Mouse (Mus musculus) layer of hippocampus, postnatal 10 days (tissue): ENCODE results near the gene Tnpo3. TPM values are rescaled to one million over a fixed set of nuclear protein-coding genes. Genes with fewer than 3 reads are reported as not detected.

Experiments used
- DNase-seq, 2 experiments: peaks; one replicate each; pipeline ENCODE4 v3.0.0; 2021; ENCODE audit warnings: low spot score in 2 of 2
- total RNA-seq, 2 experiments: library from RNA; stranded (reverse); gene quantifications; 2 replicates each; pipeline ENCODE4 v1.2.3; 2021

Gene Tnpo3
- total RNA-seq, 2 experiments from 2014 or later, result 71.5 to 72.2 TPM

DNA sequence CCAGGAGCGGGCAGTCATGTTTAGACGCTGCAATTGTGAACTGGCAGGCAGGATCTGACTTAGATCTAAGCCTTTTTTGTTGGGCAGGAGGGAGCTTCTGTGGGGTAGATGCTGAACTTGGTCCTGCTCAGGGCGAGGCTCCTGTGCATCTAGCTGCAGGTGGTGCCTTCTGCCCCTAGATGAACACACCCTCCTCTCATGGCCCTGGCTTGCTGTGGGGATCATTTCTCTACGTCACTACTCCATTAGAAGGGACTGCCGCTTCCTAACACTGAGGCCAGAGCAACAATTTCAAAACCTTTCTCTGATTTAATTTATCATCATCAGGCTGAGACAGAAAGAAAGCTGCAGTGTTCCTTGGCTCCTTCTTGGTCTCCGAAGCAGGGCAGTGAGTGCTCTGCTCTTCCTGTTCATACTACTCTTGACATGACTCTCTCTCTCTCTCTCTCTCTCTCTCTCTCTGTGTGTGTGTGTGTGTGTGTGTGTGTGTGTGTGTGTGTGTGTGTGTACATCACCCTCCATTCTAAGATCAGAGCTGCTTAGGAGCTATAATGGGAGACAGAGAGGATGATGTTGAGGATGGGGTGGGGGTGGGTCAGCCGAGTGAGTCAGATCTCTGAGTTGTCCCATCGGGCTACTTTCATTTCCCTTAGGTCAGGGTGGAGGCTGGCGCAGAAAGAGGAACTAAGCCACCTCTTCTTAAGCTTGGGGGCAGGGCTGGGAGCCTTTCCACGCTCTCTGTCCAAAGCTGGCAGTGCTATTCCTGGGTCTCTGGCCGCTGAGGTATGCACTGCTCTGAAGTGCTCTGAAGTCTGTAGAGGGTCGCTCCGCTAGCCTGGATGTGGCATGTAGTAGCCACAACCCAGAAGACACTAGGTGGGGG is 80.9 kb downstream of the Tnpo3 start:
- no peak for DNase-seq

DNA sequence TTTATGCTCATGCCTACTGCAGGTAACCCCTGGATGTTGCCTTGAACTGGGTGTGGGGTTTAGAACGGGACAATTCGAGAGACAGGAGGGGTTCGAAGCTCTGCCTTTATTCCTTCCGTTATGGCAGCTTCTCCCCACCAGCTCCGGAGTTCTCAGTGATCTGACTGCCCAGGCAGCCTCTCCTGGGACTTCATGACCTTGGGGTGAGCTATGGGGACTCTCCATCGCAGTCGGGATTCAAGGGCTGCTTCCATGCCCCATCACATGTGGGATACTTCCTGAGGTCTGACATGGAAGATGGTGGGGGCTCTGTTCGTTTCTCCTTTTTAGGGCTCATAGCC is 81.6 kb downstream of the Tnpo3 start:
- DNase-seq, result no peak

DNA sequence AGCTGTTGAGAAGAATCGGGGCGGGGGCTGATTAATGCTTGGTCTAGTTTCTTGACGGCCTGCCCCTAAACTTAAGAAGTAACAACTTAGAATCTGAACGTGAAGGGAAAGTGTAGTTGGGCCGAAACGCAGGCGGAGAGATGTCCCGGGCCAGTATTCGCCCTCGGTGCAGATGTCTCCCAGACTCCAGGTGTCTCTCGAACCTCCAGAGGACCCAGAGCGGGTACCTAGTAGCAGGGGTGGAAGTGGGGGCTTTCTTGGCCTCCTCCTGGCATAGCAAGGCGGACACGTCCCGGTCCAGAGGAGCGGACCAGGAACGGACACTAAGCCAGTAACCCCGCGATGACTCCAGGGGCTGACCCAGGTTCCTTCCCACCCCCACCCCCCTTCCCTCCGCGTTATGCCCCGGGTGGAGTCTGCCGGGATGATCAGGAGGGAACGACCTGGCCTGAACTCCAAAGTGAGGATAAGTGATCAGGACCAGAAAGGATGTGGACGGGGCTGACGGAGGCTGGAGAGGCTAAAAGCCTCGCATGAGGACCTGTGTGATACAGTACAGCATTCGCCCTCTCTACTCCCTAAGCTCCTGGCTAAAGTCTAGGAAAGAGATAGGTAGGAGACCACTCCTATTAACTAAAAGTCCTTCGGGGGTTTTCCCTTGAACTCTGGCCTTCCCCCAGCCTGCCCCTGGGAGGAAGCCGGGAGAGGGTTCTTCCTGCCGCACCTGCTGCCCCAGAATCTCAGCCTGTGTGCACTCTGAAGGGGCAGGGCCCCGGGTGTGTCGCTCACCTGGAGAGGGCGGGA is 82.1 kb downstream of the Tnpo3 start:
- DNase-seq, result no peak

DNA sequence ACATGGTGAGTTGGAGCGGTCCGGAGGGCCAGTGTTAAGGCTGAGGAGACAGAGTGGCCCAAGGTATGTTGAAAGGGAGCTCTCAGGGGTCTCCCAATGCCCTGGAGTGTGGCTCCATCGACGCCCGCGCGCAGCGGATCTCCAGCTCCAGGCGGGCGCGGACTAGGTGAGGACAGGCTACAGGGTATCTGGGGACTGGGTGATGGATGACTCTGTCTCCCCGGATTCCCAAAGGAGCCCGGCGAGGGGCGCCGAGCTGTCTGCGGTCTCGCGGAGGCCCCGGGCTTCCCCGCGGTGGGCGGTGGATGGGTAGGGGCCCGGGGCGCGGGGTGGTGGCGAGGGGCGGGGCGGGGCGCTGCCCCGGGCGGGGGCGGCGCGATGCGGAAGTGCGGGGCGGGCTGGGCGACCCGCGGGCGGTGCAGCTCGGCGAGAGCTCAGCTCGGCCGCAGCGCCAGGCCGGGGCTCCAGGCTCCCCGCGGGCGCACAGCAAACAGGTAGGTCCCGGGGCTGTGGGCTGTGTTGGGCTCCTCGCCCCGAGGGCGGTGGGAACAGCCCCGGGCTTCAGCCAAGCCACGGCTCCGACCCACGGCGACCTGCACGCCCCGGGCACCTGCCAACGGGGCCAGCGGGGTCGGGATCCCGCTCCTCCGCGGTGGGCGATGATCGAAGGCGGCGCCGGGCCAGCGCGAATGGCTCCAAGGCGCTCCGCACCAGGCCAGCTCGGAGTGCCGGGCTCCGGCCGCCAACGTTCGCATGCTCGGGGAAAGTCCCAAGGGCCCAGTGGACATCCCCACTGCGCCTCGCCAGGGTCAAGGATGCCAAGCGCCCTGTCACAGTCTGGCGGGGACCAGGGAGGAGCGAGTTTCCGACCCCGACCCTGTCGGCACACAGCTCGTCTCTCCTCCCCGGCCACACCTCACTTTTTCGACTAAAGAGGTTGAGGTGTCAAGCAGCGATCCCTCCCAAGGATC is 83.1 kb downstream of the Tnpo3 start, which contains the start of gene Irf5:
Irf5 (plus strand) TSS at position 345 of the 971 bp plus-strand sequence.
- no peak for DNase-seq

DNA sequence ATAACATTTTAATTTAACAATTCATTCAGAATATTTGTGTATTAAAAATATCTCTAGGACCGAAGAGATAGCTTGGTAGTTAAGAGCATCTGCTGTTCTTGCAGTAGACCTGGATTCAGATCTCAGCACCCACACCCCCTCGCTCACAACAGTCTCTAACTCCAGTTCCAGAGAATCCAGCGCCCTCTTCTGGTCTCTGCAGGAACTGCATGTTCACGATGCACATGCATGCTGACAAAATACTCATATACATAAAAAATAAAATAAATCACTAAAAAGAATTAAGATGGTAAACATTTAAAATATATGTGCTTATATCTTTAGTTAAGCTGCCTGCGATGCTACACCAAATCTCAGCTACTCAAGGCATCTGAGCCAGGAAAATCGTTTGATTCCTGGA is 84.4 kb downstream of the Tnpo3 start:
- no peak for DNase-seq

DNA sequence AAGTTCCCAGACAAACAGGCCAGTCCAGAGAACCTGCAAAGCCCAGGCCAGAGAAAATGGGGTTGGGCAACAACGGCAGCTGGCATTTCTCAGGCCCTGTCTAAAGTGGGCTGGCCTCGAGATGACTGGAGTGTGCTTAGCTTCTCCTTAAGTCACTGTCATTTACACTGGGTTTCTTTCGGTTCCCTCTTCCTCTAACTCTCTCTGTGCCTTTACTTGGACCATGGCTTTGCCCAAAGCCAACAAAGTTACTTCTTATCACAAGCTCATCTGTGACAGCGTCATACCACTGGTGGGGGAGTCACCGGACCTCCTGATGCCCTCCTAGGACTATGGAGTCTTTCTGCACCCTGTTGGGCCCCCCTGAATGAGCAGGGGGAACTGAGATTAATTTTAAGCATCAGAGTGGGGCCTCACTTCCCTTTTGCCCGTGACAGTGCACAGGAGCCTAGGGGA is 85.6 kb downstream of the Tnpo3 start:
- no peak for DNase-seq

DNA sequence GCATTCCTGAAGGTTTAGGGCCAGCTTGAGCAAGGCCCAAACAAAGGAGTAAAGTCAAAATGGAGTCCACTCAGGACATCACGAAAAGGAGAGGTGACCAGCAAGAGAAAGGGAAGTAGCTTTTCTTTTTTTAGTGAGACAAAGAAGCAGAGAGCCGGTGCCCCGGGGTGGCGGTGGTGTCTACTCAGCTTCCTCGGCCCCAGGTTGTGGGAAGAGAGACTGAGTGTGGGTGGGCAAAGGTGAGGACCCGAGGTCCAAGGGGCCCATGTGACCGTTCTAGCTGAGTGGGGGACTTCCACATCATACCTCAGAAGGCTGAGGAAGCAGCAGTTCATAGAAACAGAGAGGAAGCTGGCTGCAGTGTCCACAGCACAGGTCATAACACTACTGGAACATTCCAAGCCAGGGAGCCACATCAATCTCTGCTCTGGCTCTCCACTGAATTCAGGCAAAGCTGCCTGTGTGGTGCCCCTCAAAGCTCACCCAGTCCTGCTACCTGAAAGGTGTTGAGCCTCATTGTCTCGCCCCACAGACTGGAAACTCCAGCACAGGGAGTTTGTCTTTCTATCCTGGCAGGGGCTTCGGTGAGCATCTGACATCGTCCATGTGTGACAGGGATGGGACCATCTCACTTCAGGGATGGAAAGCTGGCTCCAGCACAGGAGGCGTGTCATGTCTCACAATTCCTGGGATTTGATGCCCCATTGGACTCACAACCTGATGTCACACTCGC is 86.2 kb downstream of the Tnpo3 start:
- DNase-seq, result no peak

DNA sequence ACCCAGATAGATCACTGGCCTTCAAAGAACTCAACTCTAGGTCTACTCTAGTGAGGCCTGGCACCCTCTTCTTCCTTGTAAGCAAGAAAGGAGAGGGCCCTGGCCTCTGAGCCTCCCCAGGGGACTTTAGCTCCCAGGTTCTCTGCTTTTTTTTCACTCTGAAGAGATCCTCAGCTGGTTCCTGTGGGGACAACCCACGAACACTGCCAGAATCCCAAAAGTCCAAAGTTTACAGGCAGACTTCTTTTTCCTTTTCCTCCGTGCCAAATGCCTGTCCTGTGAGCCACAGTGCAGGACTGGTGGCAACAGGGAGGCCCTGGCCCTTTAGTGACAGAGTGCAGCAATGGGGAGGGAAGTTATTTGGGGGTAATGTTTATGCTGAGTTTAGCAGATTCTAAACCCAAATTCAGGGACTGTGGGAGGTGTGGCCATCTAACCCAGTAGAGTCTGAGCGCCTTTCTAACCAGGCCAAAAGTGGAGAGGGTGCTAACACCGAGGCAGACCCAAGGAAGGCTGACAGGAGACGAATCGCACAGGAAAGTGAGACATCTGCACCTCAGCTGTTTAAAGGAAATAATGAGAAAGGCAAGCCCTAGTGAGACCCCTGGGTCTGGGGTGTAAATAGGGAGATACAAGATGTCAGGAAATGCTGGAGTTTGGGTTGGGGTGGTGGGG is 86.9 kb downstream of the Tnpo3 start:
- DNase-seq, result no peak

DNA sequence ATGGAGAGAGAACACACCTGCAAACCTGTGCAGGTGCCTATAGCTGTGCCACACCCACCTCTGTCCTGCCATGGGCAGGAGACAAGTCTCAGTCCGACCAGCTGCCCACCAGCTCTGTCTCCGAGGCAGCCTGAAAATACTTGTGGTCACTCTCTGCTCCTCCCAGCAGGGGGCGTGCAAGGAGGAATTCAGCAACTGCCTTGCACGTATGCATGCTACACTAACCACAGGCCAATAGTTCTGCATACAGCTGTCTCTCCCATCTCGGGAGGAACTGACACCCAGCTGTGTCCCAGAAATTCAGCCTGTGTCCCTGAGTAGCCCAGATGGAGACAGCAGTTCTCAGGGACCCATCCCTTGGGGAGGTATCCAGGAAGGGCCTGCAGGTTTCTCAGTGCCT is 92.5 kb downstream of the Tnpo3 start:
- peak; percentile 65 to 69 for DNase-seq

DNA sequence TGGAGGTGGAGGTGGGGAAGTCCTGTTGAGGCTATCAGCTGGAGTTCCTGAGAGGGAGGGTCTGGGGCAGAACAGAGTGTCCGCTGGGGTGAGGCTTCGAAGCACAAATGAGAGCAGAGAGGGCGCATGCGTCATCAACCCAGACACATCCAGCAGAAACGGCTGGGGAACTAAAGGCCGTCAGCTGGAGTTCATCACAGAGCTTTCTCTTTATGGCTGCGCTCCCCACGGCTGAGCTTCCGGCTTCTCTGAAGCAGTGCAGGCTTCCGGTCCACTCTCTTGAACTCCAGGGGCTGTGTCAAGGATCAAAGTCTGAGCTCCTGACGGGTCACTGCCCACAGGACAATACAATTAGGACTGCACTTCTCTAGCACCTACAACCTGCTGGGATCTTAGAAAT is 96.4 kb downstream of the Tnpo3 start:
- no peak for DNase-seq

DNA sequence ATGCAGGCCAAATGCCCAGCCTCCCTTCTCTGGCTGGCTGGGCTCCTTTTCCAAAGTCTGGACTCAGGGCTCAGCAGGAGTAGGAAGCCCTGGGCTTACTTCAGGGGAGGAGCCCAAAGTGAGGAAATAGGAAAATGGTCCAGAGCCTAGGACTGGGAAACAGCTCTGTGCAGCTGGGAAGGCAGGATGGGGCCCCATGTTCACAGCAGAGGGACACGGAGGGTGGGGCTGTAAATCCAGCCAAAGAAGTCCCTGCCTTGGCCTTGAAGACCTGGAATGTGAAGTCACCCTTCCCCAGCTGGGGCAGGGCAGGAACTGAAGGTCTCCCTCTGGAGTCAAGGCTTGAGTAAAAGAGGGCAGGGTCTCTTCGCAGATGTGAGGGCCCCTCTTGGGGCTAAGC is 100.6 kb downstream of the Tnpo3 start:
- no peak for DNase-seq

DNA sequence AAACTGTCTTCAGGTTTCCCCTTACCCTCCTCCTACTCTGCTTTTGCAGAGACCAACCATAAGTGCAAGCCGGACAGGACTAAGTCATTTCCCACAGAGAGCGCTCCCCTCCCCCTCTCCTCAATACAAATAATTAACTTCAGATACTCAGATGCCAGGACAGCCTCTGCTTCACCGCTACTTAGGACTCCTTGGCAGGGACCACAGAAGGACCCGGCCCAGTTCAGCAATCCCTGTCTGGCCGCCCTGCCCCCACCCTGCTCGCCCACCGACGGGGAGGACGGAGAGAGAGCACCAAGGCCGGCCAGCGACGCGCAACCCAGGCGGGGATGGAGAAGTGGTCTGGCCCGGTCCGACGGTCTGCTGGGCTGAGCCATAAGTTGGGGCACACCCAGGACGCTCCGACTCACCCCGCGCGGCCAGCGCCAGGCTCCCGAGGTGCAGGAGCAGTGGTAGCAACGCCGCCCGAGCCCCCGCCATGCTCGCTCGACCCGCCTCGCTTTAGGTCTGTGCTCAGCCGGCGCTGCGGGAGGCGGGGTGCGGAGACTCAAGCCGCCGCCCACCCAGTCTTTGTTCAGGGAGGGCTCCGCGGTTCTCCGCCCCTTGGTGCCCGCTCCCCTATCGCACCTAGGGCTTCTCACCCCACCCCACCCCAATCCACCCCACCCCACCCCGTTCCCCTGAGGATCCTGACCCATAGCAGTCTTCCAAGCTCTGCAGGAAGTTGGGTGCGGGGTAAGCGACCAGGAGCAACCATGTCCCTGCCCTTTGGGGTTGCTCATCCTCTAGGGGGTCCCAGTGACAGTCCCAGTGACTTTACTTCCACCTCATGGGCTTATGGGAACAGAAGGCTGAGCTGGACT is 102.0 kb downstream of the Tnpo3 start, which contains the start of gene Kcp:
Kcp (minus strand) TSS at position 506 of the 863 bp plus-strand sequence.
- no peak for DNase-seq

DNA sequence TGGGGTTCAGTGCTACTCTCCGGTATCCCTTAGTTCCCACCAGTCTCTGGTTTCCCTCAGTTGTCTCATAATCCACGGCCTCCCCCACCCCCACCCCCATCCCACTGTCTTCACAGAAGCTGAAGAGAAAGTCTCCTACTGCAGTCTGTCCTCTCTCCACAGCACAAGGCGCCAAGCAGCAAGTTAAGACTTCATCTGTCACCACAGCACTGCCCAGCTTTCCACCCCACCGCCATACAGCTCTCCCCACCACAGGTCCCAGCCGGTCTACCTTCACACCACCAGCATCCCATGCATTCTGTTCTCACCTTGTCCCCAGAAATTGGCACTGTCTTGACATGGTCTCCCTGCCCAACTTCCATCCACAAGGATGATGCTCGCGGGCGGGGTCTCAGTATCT is 102.9 kb downstream of the Tnpo3 start:
- DNase-seq, result no peak

DNA sequence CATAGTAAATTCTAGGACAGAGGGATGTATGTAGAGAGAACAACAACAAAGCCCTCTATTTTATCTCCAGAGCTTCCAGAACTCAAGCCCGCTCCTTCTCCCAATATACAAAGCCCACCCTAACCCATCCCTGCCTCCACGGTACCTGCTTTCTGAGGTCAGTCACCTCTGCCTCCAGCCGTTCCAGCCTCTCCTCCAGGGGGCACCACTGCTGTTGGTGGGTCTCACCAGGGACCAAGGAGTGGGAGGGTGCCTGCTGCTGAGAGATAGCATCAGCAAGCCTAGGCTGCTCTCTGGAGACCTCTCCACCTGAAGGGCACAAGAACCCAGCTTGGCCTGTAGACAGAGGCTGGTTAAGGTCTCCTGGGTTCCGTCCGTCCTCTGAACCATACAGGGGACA is 104.2 kb downstream of the Tnpo3 start:
- DNase-seq, result no peak

DNA sequence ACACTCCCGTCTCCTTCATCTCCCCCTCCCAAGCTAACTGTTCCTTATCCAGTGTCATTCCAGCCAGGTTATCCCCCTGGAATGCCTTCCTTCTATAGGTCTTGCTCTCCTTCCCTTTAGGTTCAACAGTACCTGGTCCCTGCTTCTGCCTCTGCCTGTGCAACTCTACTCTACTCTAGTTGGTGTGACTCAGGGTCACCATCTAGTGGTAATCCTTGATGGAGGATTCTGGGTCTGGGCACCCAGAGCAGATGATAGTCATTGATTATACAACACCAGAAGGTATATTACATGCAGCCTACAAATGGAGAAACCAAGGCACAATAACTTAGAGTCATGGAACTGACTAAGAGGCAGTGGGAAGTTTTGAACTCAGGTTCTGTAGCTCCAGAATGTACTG is 108.1 kb downstream of the Tnpo3 start:
- DNase-seq, result no peak

DNA sequence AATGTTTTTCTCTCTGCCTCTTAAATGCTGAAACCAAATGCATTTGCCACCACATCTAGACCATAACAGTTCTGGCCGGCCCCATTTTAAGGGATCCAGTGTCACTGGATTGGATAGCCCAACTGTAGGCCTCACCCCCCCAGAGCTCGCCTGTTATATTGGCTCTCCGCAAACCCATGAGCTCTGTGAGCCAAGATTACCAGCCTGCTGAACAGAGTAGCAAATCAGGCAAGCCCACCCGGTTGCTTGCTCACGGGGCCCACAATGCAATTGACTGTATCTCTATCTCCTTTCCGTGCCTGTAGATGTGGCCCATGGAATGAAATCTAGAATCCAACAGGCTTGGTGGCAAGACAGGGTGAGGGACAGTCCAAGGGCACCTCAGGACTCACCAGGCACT is 108.9 kb downstream of the Tnpo3 start:
- DNase-seq, result no peak

DNA sequence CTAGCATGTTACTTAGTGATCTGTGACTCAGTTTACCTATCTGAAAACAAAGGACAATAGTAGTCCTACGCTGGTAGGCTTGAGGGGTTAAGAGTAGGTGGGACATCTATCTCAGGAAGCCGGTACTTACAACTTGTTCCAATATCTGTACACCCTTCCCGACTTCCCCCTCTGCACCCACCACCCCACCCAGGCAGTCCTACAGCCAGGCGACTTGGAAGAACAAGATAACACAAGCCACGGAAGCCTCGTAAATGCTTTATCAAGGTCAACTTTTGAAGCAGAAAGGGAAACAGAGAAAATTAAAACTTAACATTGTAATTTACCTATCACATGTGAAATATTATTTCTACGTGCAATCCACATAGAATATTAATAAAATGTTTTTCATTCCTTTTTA is 109.5 kb downstream of the Tnpo3 start:
- DNase-seq, result no peak

DNA sequence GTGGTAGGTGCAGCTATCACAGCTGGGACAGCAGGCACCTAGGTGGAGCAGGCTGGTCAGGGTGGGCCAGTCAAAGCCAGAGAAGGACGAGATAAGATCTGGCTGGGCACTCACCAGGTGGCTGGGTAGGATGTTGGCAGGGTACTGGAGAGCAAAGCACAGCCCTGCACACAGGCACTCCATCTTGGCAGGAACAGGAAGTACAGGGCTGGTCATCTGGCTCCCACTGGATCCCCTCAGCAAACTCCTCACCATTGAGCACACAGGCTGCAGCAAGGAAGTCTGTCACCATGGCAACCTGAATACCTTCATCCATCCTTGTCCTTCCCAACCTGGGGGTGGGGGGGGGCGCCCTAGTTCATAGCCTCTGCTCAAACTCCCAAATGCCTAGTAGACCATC is 111.9 kb downstream of the Tnpo3 start:
- no peak for DNase-seq

DNA sequence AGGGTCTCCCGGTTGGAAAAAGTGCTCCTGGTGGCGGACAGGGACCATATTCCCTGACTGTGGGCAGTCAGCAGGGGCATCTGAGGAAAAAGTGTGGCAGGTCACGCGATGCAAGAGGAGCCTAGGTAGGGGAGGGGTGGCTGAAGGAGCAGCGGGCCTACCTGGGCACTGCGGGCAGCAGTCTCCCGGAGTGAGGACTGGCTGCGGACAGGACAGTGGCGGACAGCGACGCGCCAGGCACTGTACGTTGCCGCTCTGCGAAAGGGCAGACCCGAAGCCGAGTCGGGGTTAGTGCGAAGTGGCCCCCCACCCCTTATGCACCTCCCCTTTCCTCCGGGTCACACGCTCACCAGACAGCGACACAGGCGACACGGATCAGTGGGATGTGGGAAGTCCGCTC is 113.4 kb downstream of the Tnpo3 start:
- DNase-seq, result no peak
